Mouse (Mus musculus): ENCODE measurements around the gene Stx1a. TPM values are rescaled to one million over a fixed set of nuclear protein-coding genes. Genes with fewer than 3 reads are reported as not detected.
A peak's percentile ranks its signal among the peaks of the same experiment; 100 is the strongest.

The Stx1a gene
- polyA plus RNA-seq, 1 experiment, result 10.5 TPM

GRCm38 (mm10) chr5:135077564-135078481, 54.5 kb downstream of the Stx1a start, which contains the start of gene Vps37d:
Vps37d (minus strand) TSS chr5:135078266.
- H3K9me3 ChIP-seq (replicated peaks; ENCODE audit: control insufficient read depth, insufficient read depth, low read length, poor library complexity, severe bottlenecking), result no peaks in the 10 kb centered on the region
- TF ChIP-seq POLR2A (IDR thresholded peaks at IDR 0.05; ENCODE audit: insufficient read depth, low read length) (no peak), CTCF (IDR thresholded peaks at IDR 0.05; ENCODE audit: low read depth, low read length) (peak; percentile 58), EP300 (IDR thresholded peaks at IDR 0.05; ENCODE audit: insufficient read depth, low read depth, low read length) (no peak)
- H3K4me3 ChIP-seq (ENCODE audit: low read depth, low read length), result peak within 1 kb of the TSS; percentile 73
- H3K36me3 ChIP-seq (ENCODE audit: control insufficient read depth, insufficient read depth, low read length, poor library complexity, severe bottlenecking), result no peaks in the 10 kb centered on the region
- no peak within 1 kb of the TSS for H3K27ac ChIP-seq (ENCODE audit: insufficient read depth, low read length)
- peaks cover 7% of the 10 kb centered on the region for H3K4me1 ChIP-seq (ENCODE audit: control insufficient read depth, insufficient read depth, low read length)
- H3K9ac ChIP-seq (ENCODE audit: low read depth, poor library complexity, severe bottlenecking), result peak within 1 kb of the TSS; percentile 97
- no peaks in the 10 kb centered on the region for H3K27me3 ChIP-seq (ENCODE audit: control insufficient read depth, insufficient read depth, low read length, poor library complexity, severe bottlenecking)

- H3K9me3 ChIP-seq (replicated peaks; ENCODE audit: control insufficient read depth, insufficient read depth, low read length, poor library complexity, severe bottlenecking), result no peaks in the 10 kb centered on the region
- no peak overlapping the region for H3K27ac ChIP-seq (ENCODE audit: insufficient read depth, low read length)
- peaks cover 7% of the 10 kb centered on the region for H3K4me1 ChIP-seq (ENCODE audit: control insufficient read depth, insufficient read depth, low read length)
- H3K4me3 ChIP-seq (ENCODE audit: low read depth, low read length), result peak overlapping the region; percentile 60
- no peaks in the 10 kb centered on the region for H3K27me3 ChIP-seq (ENCODE audit: control insufficient read depth, insufficient read depth, low read length, poor library complexity, severe bottlenecking)
- peak overlapping the region; percentile 97; the same call in 1 of the 2 replicates for H3K9ac ChIP-seq (ENCODE audit: low read depth, poor library complexity, severe bottlenecking)
- H3K36me3 ChIP-seq (ENCODE audit: control insufficient read depth, insufficient read depth, low read length, poor library complexity, severe bottlenecking), result no peaks in the 10 kb centered on the region
- TF ChIP-seq CTCF (IDR thresholded peaks at IDR 0.05; ENCODE audit: low read depth, low read length) (no peak), POLR2A (IDR thresholded peaks at IDR 0.05; ENCODE audit: insufficient read depth, low read length) (no peak), EP300 (IDR thresholded peaks at IDR 0.05; ENCODE audit: insufficient read depth, low read depth, low read length) (no peak)
These were observed 55.2 kb downstream of the Stx1a start for GRCm38 (mm10) chr5:135078482-135078810.

- no peak overlapping the region for H3K27ac ChIP-seq (ENCODE audit: insufficient read depth, low read length)
- H3K27me3 ChIP-seq (ENCODE audit: control insufficient read depth, insufficient read depth, low read length, poor library complexity, severe bottlenecking), result no peaks in the 10 kb centered on the region
- no peak overlapping the region for H3K9ac ChIP-seq (ENCODE audit: low read depth, poor library complexity, severe bottlenecking)
- H3K4me3 ChIP-seq (ENCODE audit: low read depth, low read length), result no peak overlapping the region
- H3K4me1 ChIP-seq (ENCODE audit: control insufficient read depth, insufficient read depth, low read length), result peaks cover 5% of the 10 kb centered on the region
- no peaks in the 10 kb centered on the region for H3K9me3 ChIP-seq (replicated peaks; ENCODE audit: control insufficient read depth, insufficient read depth, low read length, poor library complexity, severe bottlenecking)
- no peak for TF ChIP-seq CTCF (IDR thresholded peaks at IDR 0.05; ENCODE audit: low read depth, low read length)
- TF ChIP-seq EP300 (IDR thresholded peaks at IDR 0.05; ENCODE audit: insufficient read depth, low read depth, low read length), result no peak
- no peaks in the 10 kb centered on the region for H3K36me3 ChIP-seq (ENCODE audit: control insufficient read depth, insufficient read depth, low read length, poor library complexity, severe bottlenecking)
These were observed 56.3 kb downstream of the Stx1a start for GRCm38 (mm10) chr5:135079578-135079977.

- no peaks in the 10 kb centered on the region for H3K36me3 ChIP-seq (ENCODE audit: control insufficient read depth, insufficient read depth, low read length, poor library complexity, severe bottlenecking)
- H3K9ac ChIP-seq (ENCODE audit: low read depth, poor library complexity, severe bottlenecking), result no peak overlapping the region
- no peak overlapping the region for H3K4me3 ChIP-seq (ENCODE audit: low read depth, low read length)
- peaks cover 5% of the 10 kb centered on the region for H3K4me1 ChIP-seq (ENCODE audit: control insufficient read depth, insufficient read depth, low read length)
- H3K27me3 ChIP-seq (ENCODE audit: control insufficient read depth, insufficient read depth, low read length, poor library complexity, severe bottlenecking), result no peaks in the 10 kb centered on the region
- no peaks in the 10 kb centered on the region for H3K9me3 ChIP-seq (replicated peaks; ENCODE audit: control insufficient read depth, insufficient read depth, low read length, poor library complexity, severe bottlenecking)
- TF ChIP-seq POLR2A (IDR thresholded peaks at IDR 0.05; ENCODE audit: insufficient read depth, low read length), result no peak
- TF ChIP-seq CTCF (IDR thresholded peaks at IDR 0.05; ENCODE audit: low read depth, low read length), result no peak
- no peak for TF ChIP-seq EP300 (IDR thresholded peaks at IDR 0.05; ENCODE audit: insufficient read depth, low read depth, low read length)
- no peak overlapping the region for H3K27ac ChIP-seq (ENCODE audit: insufficient read depth, low read length)
These were observed 57.3 kb downstream of the Stx1a start for GRCm38 (mm10) chr5:135080539-135080938.

- H3K9ac ChIP-seq (ENCODE audit: low read depth, poor library complexity, severe bottlenecking), result no peak overlapping the region
- H3K27ac ChIP-seq (ENCODE audit: insufficient read depth, low read length), result no peak overlapping the region
- H3K9me3 ChIP-seq (replicated peaks; ENCODE audit: control insufficient read depth, insufficient read depth, low read length, poor library complexity, severe bottlenecking), result no peaks in the 10 kb centered on the region
- no peak overlapping the region for H3K4me3 ChIP-seq (ENCODE audit: low read depth, low read length)
- peaks cover 1% of the 10 kb centered on the region for H3K27me3 ChIP-seq (ENCODE audit: control insufficient read depth, insufficient read depth, low read length, poor library complexity, severe bottlenecking)
- TF ChIP-seq POLR2A (IDR thresholded peaks at IDR 0.05; ENCODE audit: insufficient read depth, low read length) (no peak), CTCF (IDR thresholded peaks at IDR 0.05; ENCODE audit: low read depth, low read length) (no peak), EP300 (IDR thresholded peaks at IDR 0.05; ENCODE audit: insufficient read depth, low read depth, low read length) (no peak)
- no peaks in the 10 kb centered on the region for H3K4me1 ChIP-seq (ENCODE audit: control insufficient read depth, insufficient read depth, low read length)
- H3K36me3 ChIP-seq (ENCODE audit: control insufficient read depth, insufficient read depth, low read length, poor library complexity, severe bottlenecking), result no peaks in the 10 kb centered on the region
These were observed 63.6 kb downstream of the Stx1a start for GRCm38 (mm10) chr5:135086871-135087270.

GRCm38 (mm10) chr5:135089653-135090052, 66.4 kb downstream of the Stx1a start, which contains the start of gene Mlxipl:
Mlxipl (plus strand) TSS chr5:135089890.
- H3K9ac ChIP-seq (ENCODE audit: low read depth, poor library complexity, severe bottlenecking), result peak within 1 kb of the TSS; percentile 32
- TF ChIP-seq POLR2A (IDR thresholded peaks at IDR 0.05; ENCODE audit: insufficient read depth, low read length) (no peak), EP300 (IDR thresholded peaks at IDR 0.05; ENCODE audit: insufficient read depth, low read depth, low read length) (no peak), CTCF (IDR thresholded peaks at IDR 0.05; ENCODE audit: low read depth, low read length) (no peak)
- no peak within 1 kb of the TSS for H3K27ac ChIP-seq (ENCODE audit: insufficient read depth, low read length)
- no peaks in the 10 kb centered on the region for H3K36me3 ChIP-seq (ENCODE audit: control insufficient read depth, insufficient read depth, low read length, poor library complexity, severe bottlenecking)
- H3K27me3 ChIP-seq (ENCODE audit: control insufficient read depth, insufficient read depth, low read length, poor library complexity, severe bottlenecking), result peaks cover 1% of the 10 kb centered on the region
- H3K9me3 ChIP-seq (replicated peaks; ENCODE audit: control insufficient read depth, insufficient read depth, low read length, poor library complexity, severe bottlenecking), result no peaks in the 10 kb centered on the region
- H3K4me1 ChIP-seq (ENCODE audit: control insufficient read depth, insufficient read depth, low read length), result no peaks in the 10 kb centered on the region
- H3K4me3 ChIP-seq (ENCODE audit: low read depth, low read length), result peak within 1 kb of the TSS; percentile 28

Other genes with a start within 250 kb of the Stx1a start
- gene Tmem270, start 116.7 kb upstream of the Stx1a start, polyA plus RNA-seq (2011; ENCODE audit: insufficient read depth, insufficient read length, low read depth, missing spikeins), result not detected in 2 replicates
- not detected in 2 replicates for gene Cldn13, start 108.0 kb upstream of the Stx1a start, polyA plus RNA-seq (2011; ENCODE audit: insufficient read depth, insufficient read length, low read depth, missing spikeins)
- 36.3 and 37.5 TPM in 2 replicates for gene Mettl27, start 91.1 kb upstream of the Stx1a start, polyA plus RNA-seq (2011; ENCODE audit: insufficient read depth, insufficient read length, low read depth, missing spikeins)
- gene Cldn4, start 76.5 kb upstream of the Stx1a start, polyA plus RNA-seq (2011; ENCODE audit: insufficient read depth, insufficient read length, low read depth, missing spikeins), result 259 and 279 TPM in 2 replicates
- gene Cldn3, start 37.3 kb upstream of the Stx1a start, polyA plus RNA-seq (2011; ENCODE audit: insufficient read depth, insufficient read length, low read depth, missing spikeins), result 22.4 and 26.3 TPM in 2 replicates
- gene Abhd11, start 14.3 kb upstream of the Stx1a start, polyA plus RNA-seq (2011; ENCODE audit: insufficient read depth, insufficient read length, low read depth, missing spikeins), result 45.8 and 48.4 TPM in 2 replicates
- 7.9 and 8.0 TPM in 2 replicates for gene Dnajc30, start 40.7 kb downstream of the Stx1a start, polyA plus RNA-seq (2011; ENCODE audit: insufficient read depth, insufficient read length, low read depth, missing spikeins)
- gene Bud23, start 41.5 kb downstream of the Stx1a start, polyA plus RNA-seq (2011; ENCODE audit: insufficient read depth, insufficient read length, low read depth, missing spikeins), result 71.1 and 102 TPM in 2 replicates
- 4.2 and 5.7 TPM in 2 replicates for gene Vps37d, start 54.8 kb downstream of the Stx1a start, polyA plus RNA-seq (2011; ENCODE audit: insufficient read depth, insufficient read length, low read depth, missing spikeins)
- 3.8 and 4.6 TPM in 2 replicates for gene Mlxipl, start 66.4 kb downstream of the Stx1a start, polyA plus RNA-seq (2011; ENCODE audit: insufficient read depth, insufficient read length, low read depth, missing spikeins)
- gene Tbl2, start 126.2 kb downstream of the Stx1a start, polyA plus RNA-seq (2011; ENCODE audit: insufficient read depth, insufficient read length, low read depth, missing spikeins), result 28.2 and 32.4 TPM in 2 replicates
- gene Bcl7b, start 144.8 kb downstream of the Stx1a start, polyA plus RNA-seq (2011; ENCODE audit: insufficient read depth, insufficient read length, low read depth, missing spikeins), result 19.5 and 24.0 TPM in 2 replicates
- 84.9 and 86.6 TPM in 2 replicates for gene Baz1b, start 163.8 kb downstream of the Stx1a start, polyA plus RNA-seq (2011; ENCODE audit: insufficient read depth, insufficient read length, low read depth, missing spikeins)
- 2.8 and 3.0 TPM in 2 replicates for gene Fzd9, start 227.7 kb downstream of the Stx1a start, polyA plus RNA-seq (2011; ENCODE audit: insufficient read depth, insufficient read length, low read depth, missing spikeins)